Mouse (Mus musculus): ENCODE measurements around the gene Matn1.

GRCm38 (mm10) chr4:130927821-130928220 is 16.4 kb upstream of the Matn1 start:
- TF ChIP-seq CTCF (IDR thresholded peaks at IDR 0.05; ENCODE audit: borderline replicate concordance, insufficient read depth, low read length) (no peak), POLR2A (IDR thresholded peaks at IDR 0.05; ENCODE audit: low read depth, low read length) (no peak)

Data from embryonic fibroblast, embryonic 13.5 days (primary cell).